ENCODE assay signal across 12 mouse cellular contexts in the genomic region with DNA sequence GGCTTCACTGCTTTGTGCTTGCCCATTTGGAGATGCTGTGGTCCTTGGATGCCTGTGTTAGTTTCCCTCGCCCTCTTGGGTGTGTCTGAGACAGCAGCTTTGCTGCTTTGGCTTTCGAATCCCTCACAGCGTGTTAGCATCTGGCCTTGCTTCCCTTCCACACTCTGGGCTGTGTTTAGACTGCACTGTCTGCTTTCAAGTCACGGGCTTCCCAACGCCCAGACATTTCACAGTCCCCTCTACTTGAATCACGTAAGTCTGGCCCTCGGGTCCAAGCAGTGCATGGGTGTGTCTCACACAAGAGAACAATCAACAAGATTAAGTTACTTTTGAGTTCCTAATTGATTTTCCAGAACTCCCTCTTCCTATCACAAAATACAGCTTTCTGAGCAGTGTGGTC. TPM values are rescaled to one million over a fixed set of nuclear protein-coding genes. Genes with fewer than 3 reads are reported as not detected.
A peak's percentile ranks its signal among the peaks of the same experiment; 100 is the strongest.
DNase-seq lines count a peak whose midpoint lies in the region; ATAC-seq and TF ChIP-seq lines count a peak whose summit lies in the region.
"Had no signal": no experiment of that assay in that cellular context is flagged by ENCODE, and none has a peak within 500 bp of the region (broad histone marks: within the 10 kb centered on the region; RNA-seq: fewer than 3 reads in every experiment).

No protein-coding gene starts in this region.

- WGBS in forebrain, postnatal 0 days = 46% methylated on average over 7 of the region's 7 CpGs
- 60% methylated on average over 7 of the region's 7 CpGs for WGBS in forebrain, embryonic 15.5 days
- WGBS in heart, embryonic 16.5 days = 46% methylated on average over 7 of the region's 7 CpGs

- DNase-seq in forebrain, postnatal 0 days = no peak
- DNase-seq in lung, postnatal 25 days (ENCODE audit: low spot score) = peak; percentile 35
- no peak for DNase-seq in right cerebral cortex, postnatal 14 days
- DNase-seq in adrenal gland, adult (ENCODE audit: inconsistent age in 2 of 2, low spot score in 1 of 2) = no peak
- DNase-seq: cerebellum, adult 18-20 months; kidney, postnatal 36 days; liver, embryonic 13.5 days had no signal

- no peak overlapping the region for H3K27ac ChIP-seq in forebrain, postnatal 0 days (ENCODE audit: low read depth, low read length)
- H3K27ac ChIP-seq in forebrain, embryonic 15.5 days (replicated peaks) = no peak overlapping the region
- H3K27ac ChIP-seq in brown adipose tissue, adult 24 weeks (replicated peaks; ENCODE audit: low read depth, low read length) = peak overlapping the region; percentile 94
- H3K27ac ChIP-seq in heart, embryonic 16.5 days (ENCODE audit: low read length) = peak overlapping the region; percentile 51
- H3K27ac ChIP-seq: liver, embryonic 13.5 days had no signal

- H3K4me3 ChIP-seq in forebrain, postnatal 0 days (ENCODE audit: low read depth, low read length) = no peak overlapping the region
- no peak overlapping the region for H3K4me3 ChIP-seq in forebrain, embryonic 15.5 days
- no peak overlapping the region for H3K4me3 ChIP-seq in brown adipose tissue, adult 24 weeks (ENCODE audit: insufficient read depth, low read depth, low read length)
- H3K4me3 ChIP-seq in heart, embryonic 16.5 days (ENCODE audit: low read length) = no peak overlapping the region
- H3K4me3 ChIP-seq: liver, embryonic 13.5 days had no signal

- no peaks in the 10 kb centered on the region for H3K27me3 ChIP-seq in forebrain, postnatal 0 days (ENCODE audit: insufficient read depth, low read length)
- no peaks in the 10 kb centered on the region for H3K27me3 ChIP-seq in forebrain, embryonic 15.5 days
- no peaks in the 10 kb centered on the region for H3K27me3 ChIP-seq in heart, embryonic 16.5 days (ENCODE audit: control insufficient read depth, insufficient read depth, low read length)
- H3K27me3 ChIP-seq: liver, embryonic 13.5 days had no signal

- H3K36me3 ChIP-seq in forebrain, postnatal 0 days (ENCODE audit: insufficient read depth) = no peaks in the 10 kb centered on the region
- no peaks in the 10 kb centered on the region for H3K36me3 ChIP-seq in forebrain, embryonic 15.5 days
- no peaks in the 10 kb centered on the region for H3K36me3 ChIP-seq in heart, embryonic 16.5 days (ENCODE audit: control insufficient read depth, insufficient read depth)
- H3K36me3 ChIP-seq: liver, embryonic 13.5 days had no signal

- H3K9me3 ChIP-seq in forebrain, postnatal 0 days (ENCODE audit: low read length) = no peaks in the 10 kb centered on the region
- H3K9me3 ChIP-seq in forebrain, embryonic 15.5 days = no peaks in the 10 kb centered on the region
- no peaks in the 10 kb centered on the region for H3K9me3 ChIP-seq in heart, embryonic 16.5 days (replicated peaks; ENCODE audit: control insufficient read depth, low read length)
- H3K9me3 ChIP-seq: liver, embryonic 13.5 days had no signal

- peaks cover 4% of the 10 kb centered on the region; the same call in 1 of the 2 replicates for H3K4me1 ChIP-seq in forebrain, postnatal 0 days (ENCODE audit: insufficient read depth)
- peaks cover 9% of the 10 kb centered on the region for H3K4me1 ChIP-seq in forebrain, embryonic 15.5 days
- peaks cover 43% of the 10 kb centered on the region for H3K4me1 ChIP-seq in brown adipose tissue, adult 24 weeks (ENCODE audit: control insufficient read depth, insufficient read depth, insufficient read length, low read length)
- H3K4me1 ChIP-seq in heart, embryonic 16.5 days (ENCODE audit: control insufficient read depth, insufficient read depth, low read length) = peaks cover 15% of the 10 kb centered on the region

- TF ChIP-seq CTCF in forebrain, postnatal 0 days (IDR thresholded peaks at IDR 0.05; ENCODE audit: low read depth) = no peak

- no peak overlapping the region for H3K9ac ChIP-seq in forebrain, postnatal 0 days
- H3K9ac ChIP-seq in forebrain, embryonic 15.5 days (replicated peaks) = no peak overlapping the region
- no peak overlapping the region for H3K9ac ChIP-seq in heart, embryonic 16.5 days (ENCODE audit: low read length)
- H3K9ac ChIP-seq: liver, embryonic 13.5 days had no signal

- 0 out of 2 replicates have a peak, but pooled peaks have one; percentile 14 for ATAC-seq in forebrain, postnatal 0 days
- no peak for ATAC-seq in forebrain, embryonic 15.5 days (replicated peaks)
- no peak; the same call in 1 of the 2 replicates for ATAC-seq in heart, embryonic 16.5 days (replicated peaks; ENCODE audit: extremely low read depth, insufficient read depth, low FRiP score)
- ATAC-seq in activated CD4-positive, CD25-positive, alpha-beta regulatory T cell, adult 4 months = no peak

- H3K4me2 ChIP-seq in forebrain, postnatal 0 days (ENCODE audit: low read depth) = no peak overlapping the region
- no peak overlapping the region for H3K4me2 ChIP-seq in forebrain, embryonic 15.5 days (replicated peaks)
- no peak overlapping the region for H3K4me2 ChIP-seq in heart, embryonic 16.5 days (ENCODE audit: low read depth, low read length)
- H3K4me2 ChIP-seq: liver, embryonic 13.5 days; midbrain, embryonic 11.5 days had no signal

RNA-seq across cellular contexts. Expression of a gene that starts 48.1 kb away (rescaled TPM):
- total RNA-seq in forebrain, postnatal 0 days (2014; rRNA removed) = 23.2 and 27.1 TPM in 2 replicates
- 30.3 and 34.2 TPM in 2 replicates for polyA plus RNA-seq in forebrain, postnatal 0 days (2015; fragmentation: Nextera tagmentation; extraction: Ambion mirVana)
- polyA plus RNA-seq in forebrain, embryonic 15.5 days (2015; fragmentation: Nextera tagmentation; extraction: Ambion mirVana) = 27.2 and 28.6 TPM in 2 replicates
- 10.8 and 12.6 TPM in 2 replicates for polyA plus RNA-seq in brown adipose tissue, adult 24 weeks (2012; ENCODE audit: insufficient read depth, insufficient read length, missing spikeins)
- 7.8 and 12.2 TPM in 2 replicates for polyA plus RNA-seq in heart, embryonic 16.5 days (2015; fragmentation: Nextera tagmentation; extraction: Ambion mirVana)
- polyA plus RNA-seq in activated CD4-positive, CD25-positive, alpha-beta regulatory T cell, adult 4 months (2017; shearing (Covaris generic)) = 10 to 100 TPM; 19.4 to 19.7 TPM

Comparison
In these comparisons a context has a peak if more than half of its experiments do, and no peak if none do; other contexts are left out.
1. H3K27ac ChIP-seq: peak in brown adipose tissue, adult 24 weeks (single experiment) and heart, embryonic 16.5 days (single experiment); none in forebrain, postnatal 0 days (single experiment) and forebrain, embryonic 15.5 days (single experiment).